Mouse (Mus musculus) thymus, adult 2 months (tissue): ENCODE results near the gene Ighmbp2. TPM values are rescaled to one million over a fixed set of nuclear protein-coding genes. Genes with fewer than 3 reads are reported as not detected.

ENCODE experiments used
- DNase-seq: peaks from one replicate; pipeline ENCODE4 v3.0.0; 2021
- H3K27ac ChIP-seq: fragments of 200-500 bp; 2 replicates; pipeline ENCODE4 v1.5.1; 2012; ENCODE audit warnings: low read length, control low read depth; ENCODE audit not compliant: control insufficient read depth, insufficient read depth
- H3K27me3 ChIP-seq: fragments of 200-500 bp; 2 replicates; pipeline ENCODE4 v1.6.1; 2012; ENCODE audit warnings: mild to moderate bottlenecking, low read length, moderate library complexity, mixed read lengths; ENCODE audit not compliant: control insufficient read depth, insufficient read depth
- H3K36me3 ChIP-seq: fragments of 200-500 bp; 2 replicates; pipeline ENCODE4 v1.6.1; 2012; ENCODE audit warnings: mild to moderate bottlenecking, low read length, moderate library complexity; ENCODE audit not compliant: control insufficient read depth, insufficient read depth
- H3K4me1 ChIP-seq: fragments of 200-500 bp; replicated peaks from 2 replicates; pipeline ENCODE4 v1.6.1; 2012; ENCODE audit warnings: low read length; ENCODE audit not compliant: control insufficient read depth, insufficient read depth
- H3K4me3 ChIP-seq: fragments of 200-500 bp; 2 replicates; pipeline ENCODE4 v1.5.1; 2012; ENCODE audit warnings: mild to moderate bottlenecking, low read length, control low read depth, moderate library complexity; ENCODE audit not compliant: control insufficient read depth, insufficient read depth
- CTCF ChIP-seq: fragments of 200-500 bp; IDR thresholded peaks from 2 replicates; pipeline ENCODE4 v1.5.1; 2012; ENCODE audit warnings: mild to moderate bottlenecking, control low read depth, low read length, moderate library complexity, borderline replicate concordance; ENCODE audit not compliant: control insufficient read depth, poor library complexity, insufficient read depth; ENCODE audit errors: extremely low read depth
- POLR2A ChIP-seq: fragments of 200-500 bp; IDR thresholded peaks from 2 replicates; pipeline ENCODE4 v1.6.1; 2012; ENCODE audit warnings: mild to moderate bottlenecking, low read length, control low read depth, moderate library complexity; ENCODE audit not compliant: control insufficient read depth, poor library complexity, insufficient read depth; ENCODE audit errors: extremely low read depth
- WGBS: fragments of 180-500 bp; shearing (Covaris S2); methylation state at CpG from one replicate; pipeline ENCODE4 v1.1.7; 2018; 5-methylcytosine and 5-hydroxymethylcytosine counted together
- polyA plus RNA-seq: library from polyadenylated mRNA; depleted of rRNA; stranded (reverse); fragments of >200 nt; gene quantifications from 2 replicates; pipeline ENCODE4 v1.2.3, GENCODE M21; 2012

Gene Ighmbp2
- polyA plus RNA-seq, 1 experiment = 17.8 TPM

- H3K4me1 ChIP-seq = no peaks in the 10 kb centered on the region
- no peak overlapping the region for H3K4me3 ChIP-seq
- no peaks in the 10 kb centered on the region for H3K36me3 ChIP-seq
- H3K27me3 ChIP-seq = no peaks in the 10 kb centered on the region
- DNase-seq = no peak
- H3K27ac ChIP-seq = no peak overlapping the region
- 92% methylated on average over 16 of the region's 16 CpGs for WGBS
- TF ChIP-seq POLR2A (no peak), CTCF (no peak)
Measured at GRCm38 (mm10) chr19:3307175-3307949, 24.5 kb upstream of the Ighmbp2 start.

- Histone ChIP-seq H3K4me1 (no peaks in the 10 kb centered on the region), H3K36me3 (no peaks in the 10 kb centered on the region), H3K27ac (no peak overlapping the region), H3K4me3 (no peak overlapping the region), H3K27me3 (no peaks in the 10 kb centered on the region)
- 51% methylated on average over 4 of the region's 4 CpGs for WGBS
- DNase-seq = no peak
- TF ChIP-seq CTCF = no peak
- TF ChIP-seq POLR2A = no peak
Measured at GRCm38 (mm10) chr19:3304017-3304416, 21.2 kb upstream of the Ighmbp2 start.

GRCm38 (mm10) chr19:3297775-3298174 is 15.0 kb upstream of the Ighmbp2 start:
- Histone ChIP-seq H3K27ac (no peak overlapping the region), H3K36me3 (no peaks in the 10 kb centered on the region), H3K27me3 (no peaks in the 10 kb centered on the region), H3K4me3 (no peak overlapping the region), H3K4me1 (no peaks in the 10 kb centered on the region)
- TF ChIP-seq CTCF (no peak), POLR2A (no peak)
- WGBS = 93% methylated on average over 7 of the region's 7 CpGs
- DNase-seq = no peak

GRCm38 (mm10) chr19:3297034-3297433 is 14.2 kb upstream of the Ighmbp2 start:
- no peak for DNase-seq
- Histone ChIP-seq H3K4me3 (no peak overlapping the region), H3K27ac (no peak overlapping the region), H3K27me3 (no peaks in the 10 kb centered on the region), H3K4me1 (no peaks in the 10 kb centered on the region), H3K36me3 (no peaks in the 10 kb centered on the region)
- no peak for TF ChIP-seq POLR2A
- TF ChIP-seq CTCF = no peak

GRCm38 (mm10) chr19:3295245-3295644 is 12.4 kb upstream of the Ighmbp2 start:
- H3K27me3 ChIP-seq = no peaks in the 10 kb centered on the region
- no peak overlapping the region for H3K4me3 ChIP-seq
- TF ChIP-seq CTCF (no peak), POLR2A (no peak)
- H3K27ac ChIP-seq = no peak overlapping the region
- no peak for DNase-seq
- 95% methylated on average over 6 of the region's 6 CpGs for WGBS
- no peaks in the 10 kb centered on the region for H3K4me1 ChIP-seq
- H3K36me3 ChIP-seq = peaks cover 2% of the 10 kb centered on the region; the same call in 1 of the 2 replicates

- H3K27me3 ChIP-seq = no peaks in the 10 kb centered on the region
- H3K36me3 ChIP-seq = peaks cover 18% of the 10 kb centered on the region
- no peak for DNase-seq
- 26% methylated on average over 1 of the region's 1 CpGs for WGBS
- H3K27ac ChIP-seq = no peak overlapping the region
- H3K4me1 ChIP-seq = no peaks in the 10 kb centered on the region
- TF ChIP-seq CTCF = no peak
- TF ChIP-seq POLR2A = no peak
- no peak overlapping the region for H3K4me3 ChIP-seq
Measured at GRCm38 (mm10) chr19:3292993-3293392, 10.2 kb upstream of the Ighmbp2 start.

GRCm38 (mm10) chr19:3292028-3292427 is 9.2 kb upstream of the Ighmbp2 start:
- peak; percentile 76; the same call in 1 of the 2 replicates for TF ChIP-seq CTCF
- no peak for TF ChIP-seq POLR2A
- H3K27ac ChIP-seq = no peak overlapping the region
- WGBS = 91% methylated on average over 2 of the region's 2 CpGs
- H3K36me3 ChIP-seq = peaks cover 18% of the 10 kb centered on the region
- H3K4me1 ChIP-seq = no peaks in the 10 kb centered on the region
- no peak overlapping the region for H3K4me3 ChIP-seq
- DNase-seq = peak; percentile 64
- no peaks in the 10 kb centered on the region for H3K27me3 ChIP-seq

GRCm38 (mm10) chr19:3289006-3289405 is 6.2 kb upstream of the Ighmbp2 start:
- Histone ChIP-seq H3K4me3 (no peak overlapping the region), H3K36me3 (peaks cover 18% of the 10 kb centered on the region), H3K27ac (no peak overlapping the region), H3K4me1 (no peaks in the 10 kb centered on the region), H3K27me3 (no peaks in the 10 kb centered on the region)
- no peak for DNase-seq
- 92% methylated on average over 1 of the region's 1 CpGs for WGBS
- TF ChIP-seq POLR2A = no peak
- TF ChIP-seq CTCF = no peak
